Mouse (Mus musculus): ENCODE measurements at regions not wholly inside any gene's neighbourhood (a gene's known extent, or its start where the extent isn't known, plus 50 kb on each side); places are given as distances from the start of the nearest gene placed in this dataset.
"Not testable (repeated sequence)": the region's sequence is repeated elsewhere in the genome, so short reads cannot be mapped to it uniquely, and the experiment has no call there.

DNA sequence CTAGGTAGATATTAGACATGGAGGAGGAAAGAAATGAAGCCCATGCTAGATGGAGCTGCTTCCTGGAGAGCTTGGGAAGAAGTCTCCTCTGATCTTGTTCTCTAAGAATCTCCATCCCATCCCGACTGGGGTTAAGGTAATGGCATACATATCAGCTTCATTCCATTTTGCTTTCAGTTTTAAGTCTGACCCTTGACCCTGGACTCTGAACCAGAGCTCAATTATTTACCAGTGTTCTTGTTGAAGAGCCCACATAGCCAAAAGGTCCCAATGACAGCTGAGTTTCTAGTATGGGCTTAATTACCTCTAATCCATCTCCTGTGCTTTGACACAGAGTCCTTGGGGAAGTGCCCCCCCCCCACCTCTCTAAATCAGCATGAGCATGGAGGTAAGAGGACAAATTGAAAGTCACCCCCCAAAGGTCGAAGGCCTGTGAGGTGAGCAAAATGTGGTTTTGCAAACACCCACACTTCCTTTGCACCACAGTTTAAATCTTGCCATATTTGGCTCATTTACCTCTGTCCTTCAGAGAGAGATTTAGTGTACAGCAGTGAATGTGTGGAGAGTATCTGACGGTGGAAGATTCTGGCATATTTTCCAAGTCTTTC, 371.5 kb downstream of the Ets1 start:
- DNase-seq (ENCODE audit: inconsistent ontology term) = no peak

DNA sequence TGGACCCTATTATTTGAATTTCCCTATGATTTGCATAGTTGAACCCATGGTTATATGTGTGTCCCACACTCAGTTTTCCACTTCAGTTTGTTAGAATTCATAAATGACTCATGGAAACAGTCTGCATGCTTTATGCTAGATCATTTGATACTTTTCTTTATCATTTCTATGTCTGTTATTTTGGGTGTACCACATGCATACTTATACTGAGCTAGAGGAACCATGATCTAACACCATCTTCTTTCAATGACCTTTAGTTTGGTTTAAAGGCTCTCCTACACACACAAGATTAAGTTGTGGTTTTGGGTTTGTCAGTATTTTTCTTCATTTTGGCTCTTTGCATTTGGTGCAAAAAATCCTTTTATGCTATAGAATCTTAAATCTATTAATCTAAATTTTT, 375.2 kb downstream of the Ets1 start:
- DNase-seq (ENCODE audit: inconsistent ontology term) = no peak

DNA sequence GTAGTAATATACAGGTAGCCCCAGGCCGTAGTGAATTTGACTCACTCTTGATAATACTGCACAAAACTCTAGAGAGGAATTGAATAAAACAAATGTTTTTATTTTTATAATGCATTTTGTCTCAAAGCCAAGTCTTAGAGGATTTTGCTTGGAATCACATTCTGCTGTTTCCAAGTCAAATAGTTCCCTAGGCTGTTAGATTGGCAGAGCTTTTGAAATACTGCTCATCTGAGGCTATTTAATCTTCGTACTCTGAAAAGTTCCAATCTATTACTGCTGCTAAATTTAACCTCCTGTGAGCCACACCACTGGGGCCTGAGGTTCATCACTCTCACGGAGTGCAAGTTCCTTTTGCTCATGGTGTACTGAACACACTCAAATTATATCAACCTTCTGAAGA, 399.4 kb downstream of the Ets1 start:
- no peak for DNase-seq (ENCODE audit: inconsistent ontology term)

DNA sequence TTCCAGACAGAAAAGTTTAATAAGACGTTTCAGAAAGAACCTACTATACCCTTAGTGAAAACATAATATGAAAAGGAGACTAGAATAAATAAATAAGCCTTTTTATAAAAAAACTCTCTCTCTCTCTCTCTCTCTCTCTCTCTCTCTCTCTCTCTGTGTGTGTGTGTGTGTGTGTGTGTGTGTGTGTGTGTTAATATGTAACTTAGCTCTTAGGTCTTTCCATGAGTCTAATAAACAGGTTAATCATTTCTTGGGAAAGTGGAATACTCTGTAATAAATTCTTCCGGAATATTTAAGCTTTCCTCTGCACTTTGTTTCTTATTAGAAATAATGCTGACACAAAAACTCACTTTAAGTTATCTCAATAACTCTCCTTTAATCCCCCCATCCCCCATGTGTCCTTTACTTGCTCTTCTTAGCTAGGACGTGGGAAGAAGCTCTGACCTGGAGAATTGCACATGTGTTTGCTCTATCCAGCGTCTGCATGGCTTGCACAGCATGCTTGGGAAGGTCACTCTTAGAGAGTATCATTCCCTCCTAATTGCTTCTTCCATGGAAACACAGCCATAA, 403.3 kb downstream of the Ets1 start:
- no peak for DNase-seq (ENCODE audit: inconsistent ontology term)

DNA sequence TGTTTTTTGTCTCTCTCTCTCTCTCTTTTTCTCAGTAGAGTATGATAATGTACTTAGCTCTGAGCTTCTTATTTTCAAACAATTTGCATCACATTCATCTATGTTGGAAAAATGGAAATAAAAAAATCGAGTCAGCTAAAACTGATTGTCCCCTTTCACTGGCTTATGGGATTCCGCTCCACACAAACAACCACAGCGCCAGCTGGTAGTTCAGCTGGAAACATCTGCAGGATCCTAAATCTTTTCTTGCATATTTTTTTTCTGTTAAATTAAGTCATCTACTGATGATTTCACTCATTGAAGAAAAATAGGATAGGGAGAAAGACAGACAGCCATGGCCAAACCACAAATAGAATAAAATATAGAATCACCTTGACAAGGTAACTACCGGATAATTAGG, 414.8 kb downstream of the Ets1 start:
- no peak for DNase-seq (ENCODE audit: inconsistent ontology term)

DNA sequence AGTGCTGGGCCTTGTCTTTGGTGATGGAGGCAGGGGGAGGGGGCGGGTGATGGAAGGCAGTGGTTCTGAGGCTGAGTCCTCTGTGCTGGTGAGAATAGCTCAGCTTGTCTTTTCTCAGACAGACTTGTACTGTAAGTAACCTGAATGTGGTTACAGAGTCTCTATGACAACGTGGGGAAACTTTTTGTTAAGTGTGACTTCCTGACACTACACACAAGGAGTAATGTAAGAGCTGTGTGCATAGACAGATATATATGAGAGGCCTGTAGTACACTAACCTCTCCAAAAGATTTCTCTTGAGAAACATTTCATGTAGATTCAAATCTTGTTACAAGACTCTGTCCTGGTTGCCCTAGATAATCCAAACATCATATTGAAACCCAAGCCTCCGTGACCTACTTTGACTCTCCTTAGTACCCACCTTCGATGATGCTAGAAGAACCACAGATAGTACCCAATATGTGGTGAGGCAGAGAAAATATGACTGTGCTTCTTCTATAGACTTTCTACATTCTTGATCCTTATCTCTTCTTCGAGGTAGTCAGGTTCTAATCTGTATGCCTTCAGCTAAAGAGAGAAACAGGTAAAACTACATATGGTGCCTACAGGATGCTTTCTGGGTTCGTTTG, 424.7 kb downstream of the Ets1 start:
- no peak for DNase-seq (ENCODE audit: inconsistent ontology term)

DNA sequence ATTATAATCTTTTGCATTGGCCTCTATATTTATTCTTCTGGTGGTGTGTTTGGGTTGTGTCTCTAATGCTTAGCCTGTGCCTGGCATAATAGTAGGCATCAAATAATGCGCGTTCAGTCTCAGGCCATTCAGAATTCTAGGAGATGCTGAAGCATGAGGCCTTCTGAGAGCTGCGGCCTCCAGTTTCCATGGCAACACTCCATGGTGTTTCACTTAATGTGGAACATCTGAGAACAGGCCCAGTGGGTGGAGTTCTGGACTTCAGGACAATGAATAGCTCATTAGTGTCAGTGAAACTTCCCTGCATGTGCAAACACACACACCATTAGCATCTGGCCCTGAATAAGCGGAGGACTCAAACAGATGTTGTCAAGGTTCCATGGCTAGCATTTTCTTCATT, 426.5 kb downstream of the Ets1 start:
- DNase-seq (ENCODE audit: inconsistent ontology term) = no peak

DNA sequence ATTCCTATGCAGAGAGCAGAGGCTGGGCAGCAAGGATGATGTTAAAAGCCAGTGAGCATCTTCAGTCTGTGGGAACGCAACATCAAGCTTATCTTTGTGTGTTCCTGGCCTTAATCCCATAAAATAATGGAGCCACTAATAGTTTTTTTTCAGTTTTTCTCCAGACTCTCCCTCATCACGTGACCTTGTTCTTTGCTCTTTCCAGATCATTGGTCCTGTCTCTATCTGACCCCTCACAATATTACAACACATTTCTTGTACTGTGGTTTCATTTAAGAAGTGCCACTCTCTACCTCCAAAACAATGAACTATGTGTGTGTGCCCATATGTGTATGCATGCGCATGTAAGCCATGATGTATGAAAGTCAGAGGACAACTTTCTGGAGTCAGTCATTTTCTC, 429.3 kb downstream of the Ets1 start:
- no peak for DNase-seq (ENCODE audit: inconsistent ontology term)

DNA sequence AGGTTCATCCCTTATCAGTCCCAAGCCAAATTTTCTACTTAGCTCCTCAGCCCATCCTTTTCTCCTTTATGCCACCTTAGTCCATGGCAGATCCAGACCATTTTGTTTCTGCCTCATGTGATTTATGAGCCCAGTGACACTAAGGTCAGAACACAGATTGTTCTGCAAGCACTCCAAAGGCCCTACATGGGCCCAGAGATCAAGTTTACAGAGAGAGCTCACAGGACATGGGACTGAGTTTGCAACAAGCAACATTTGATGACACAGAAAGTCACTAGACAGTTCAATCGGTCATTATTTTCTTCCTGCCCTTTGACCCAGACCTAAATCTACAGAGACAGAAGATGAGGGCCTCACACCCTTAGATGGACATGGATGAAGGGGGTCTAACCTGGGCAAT, 431.5 kb downstream of the Ets1 start:
- no peak for DNase-seq (ENCODE audit: inconsistent ontology term)

DNA sequence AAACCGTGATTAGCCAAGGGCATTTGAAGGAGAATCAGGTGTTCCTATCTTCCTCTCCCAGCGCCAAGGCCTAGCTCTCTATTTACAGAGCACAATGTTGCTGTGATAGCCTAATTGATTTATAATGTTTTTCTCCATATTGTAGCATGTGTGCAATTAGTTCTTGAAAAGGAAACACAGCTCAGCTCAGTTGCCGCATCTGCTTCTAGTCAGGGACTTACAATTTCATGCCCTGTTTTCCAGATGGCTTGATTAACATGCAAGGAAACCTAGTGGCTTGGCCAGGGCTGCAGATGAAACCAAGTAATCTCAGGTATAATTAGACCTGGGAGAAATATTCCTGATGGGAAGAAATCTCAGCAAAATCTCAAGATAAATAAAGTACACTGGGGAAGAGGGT, 434.1 kb downstream of the Ets1 start:
- DNase-seq (ENCODE audit: inconsistent ontology term) = no peak

DNA sequence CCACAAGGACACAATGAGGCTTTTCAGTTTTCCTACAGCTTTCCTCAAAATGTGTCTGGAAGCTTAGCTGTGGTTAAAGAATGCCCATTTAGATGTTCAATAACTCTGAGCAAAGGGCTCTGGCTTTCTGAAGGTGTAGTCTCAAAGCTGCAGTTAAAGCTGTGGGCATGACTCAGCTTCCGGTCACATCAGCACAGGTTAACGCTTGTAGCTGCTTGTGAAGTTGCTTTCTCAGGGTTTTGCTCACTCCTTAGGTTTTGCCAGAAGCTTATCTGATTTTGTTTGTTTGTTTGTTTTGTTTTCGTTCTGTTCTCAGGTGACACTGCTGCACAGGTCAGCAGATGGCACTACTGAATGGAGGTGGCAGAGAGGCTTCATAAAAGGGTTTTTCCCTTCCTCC, 444.2 kb downstream of the Ets1 start:
- DNase-seq (ENCODE audit: inconsistent ontology term) = no peak

DNA sequence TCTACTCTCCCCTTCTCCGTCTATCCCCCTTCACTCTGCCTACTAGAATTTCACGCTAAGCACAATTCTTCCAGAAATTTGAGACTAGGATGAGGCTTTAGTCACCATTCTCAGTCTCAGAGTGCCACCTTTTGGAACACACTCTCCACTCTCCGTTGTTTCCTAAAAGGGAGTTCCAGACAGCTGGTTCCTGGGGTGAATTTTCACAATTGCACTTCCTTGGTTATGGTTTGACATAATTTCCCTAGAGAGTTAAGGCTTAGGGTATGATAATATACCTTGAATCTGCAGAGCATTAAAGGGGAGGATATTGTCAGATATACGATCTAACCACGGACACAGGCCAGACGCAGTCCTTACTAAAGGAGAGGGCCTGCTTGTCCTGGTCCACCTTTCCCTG, 444.8 kb downstream of the Ets1 start:
- no peak for DNase-seq (ENCODE audit: inconsistent ontology term)

DNA sequence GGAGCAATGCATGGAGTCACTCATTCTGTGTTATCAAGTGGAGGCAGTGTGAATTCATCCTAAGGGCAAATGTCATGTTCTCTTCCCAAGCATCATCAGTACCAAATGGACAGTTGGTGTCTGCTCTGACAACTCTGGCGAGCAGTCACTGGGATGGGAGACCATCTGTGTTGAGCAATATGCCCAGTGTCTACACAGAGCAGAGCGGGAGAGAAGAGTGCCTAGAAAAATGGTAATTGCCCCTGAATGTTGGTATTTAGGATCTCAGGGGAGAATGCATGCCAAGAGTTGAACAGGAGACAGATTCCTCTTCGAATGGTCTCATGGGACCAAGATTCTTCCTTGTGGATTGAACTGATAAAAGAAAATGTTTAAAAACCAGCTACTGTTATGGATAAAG, 454.0 kb downstream of the Ets1 start:
- no peak for DNase-seq (ENCODE audit: inconsistent ontology term)

DNA sequence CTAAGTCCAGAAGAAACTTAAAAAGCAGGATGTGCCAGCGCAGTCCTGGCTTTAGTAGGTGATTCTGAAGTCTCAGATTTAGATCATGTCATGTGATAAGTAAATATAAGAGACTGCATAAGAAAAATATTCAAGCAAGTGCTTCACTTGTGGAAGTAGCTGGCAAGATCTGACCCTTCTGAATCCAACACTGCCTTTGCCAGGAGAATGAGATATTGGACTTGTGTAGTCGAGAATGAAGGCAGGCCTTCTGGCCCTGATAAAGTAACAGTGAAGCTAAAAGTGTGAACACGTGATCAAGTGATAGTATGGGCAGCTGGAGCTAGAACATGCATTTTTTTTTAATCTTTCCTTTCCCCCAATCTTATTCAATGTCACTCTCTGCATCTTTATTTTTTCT, 455.6 kb downstream of the Ets1 start:
- no peak for DNase-seq (ENCODE audit: inconsistent ontology term)

DNA sequence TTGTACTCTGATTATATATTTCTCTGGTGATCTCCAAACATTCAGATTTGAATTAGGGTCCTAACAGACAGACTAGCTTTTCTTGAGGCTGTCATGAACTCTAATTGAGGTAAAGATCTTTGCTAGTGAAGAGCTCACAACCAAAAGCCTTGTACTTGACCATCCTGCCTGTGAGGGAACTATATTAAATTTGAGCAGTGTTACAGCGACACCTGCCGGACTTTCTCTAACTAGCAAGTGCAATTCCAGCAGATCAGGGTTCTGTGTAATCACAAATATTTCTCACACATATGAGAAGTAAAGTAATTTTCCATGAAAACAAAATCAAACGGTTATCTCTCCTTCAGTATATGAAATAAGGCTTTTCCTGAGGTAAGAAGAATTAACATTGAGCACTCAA, 459.6 kb downstream of the Ets1 start:
- peak; percentile 46 for DNase-seq (ENCODE audit: inconsistent ontology term)

DNA sequence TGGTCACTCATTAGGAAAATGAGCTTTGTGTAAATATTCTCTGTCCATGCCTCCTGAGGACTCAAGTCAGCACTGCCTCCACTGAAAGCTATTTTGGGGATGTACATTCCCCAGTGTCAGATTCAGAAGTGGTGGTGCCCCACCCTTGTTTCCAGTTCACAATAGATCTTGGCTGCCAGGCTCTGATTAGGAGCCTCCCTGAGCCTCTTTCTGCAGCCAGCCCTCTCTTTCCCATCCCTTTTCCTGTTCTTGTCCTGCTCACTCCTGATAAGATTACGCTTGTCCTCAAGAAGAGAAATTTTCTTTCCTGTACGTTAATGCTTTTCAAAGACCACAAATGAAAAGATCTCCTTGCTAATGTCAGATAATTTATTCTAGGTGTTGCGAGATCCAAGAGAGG, 465.2 kb downstream of the Ets1 start:
- no peak for DNase-seq (ENCODE audit: inconsistent ontology term)

DNA sequence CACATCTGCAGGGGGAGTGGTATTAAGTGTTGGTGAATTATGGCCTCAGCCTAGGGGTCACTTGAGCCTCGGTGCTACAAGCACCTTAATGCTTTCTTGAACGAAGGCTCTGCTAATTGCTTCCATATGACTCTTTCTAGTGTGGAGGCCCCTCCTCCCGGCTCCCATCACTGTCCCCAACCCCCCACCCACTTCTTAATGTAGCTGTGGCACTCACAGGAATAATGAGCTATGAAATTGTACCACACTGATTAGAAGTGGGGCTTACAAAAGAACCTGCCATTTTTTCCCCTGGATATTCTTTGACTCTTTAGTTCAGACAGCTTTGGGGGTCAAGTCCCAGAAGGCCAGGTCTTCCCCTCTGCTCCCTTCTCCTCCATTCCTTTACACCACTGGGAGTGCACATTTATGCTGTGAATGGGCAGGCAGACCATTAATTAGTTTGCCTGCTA, 468.6 kb downstream of the Ets1 start:
- DNase-seq (ENCODE audit: inconsistent ontology term) = no peak

DNA sequence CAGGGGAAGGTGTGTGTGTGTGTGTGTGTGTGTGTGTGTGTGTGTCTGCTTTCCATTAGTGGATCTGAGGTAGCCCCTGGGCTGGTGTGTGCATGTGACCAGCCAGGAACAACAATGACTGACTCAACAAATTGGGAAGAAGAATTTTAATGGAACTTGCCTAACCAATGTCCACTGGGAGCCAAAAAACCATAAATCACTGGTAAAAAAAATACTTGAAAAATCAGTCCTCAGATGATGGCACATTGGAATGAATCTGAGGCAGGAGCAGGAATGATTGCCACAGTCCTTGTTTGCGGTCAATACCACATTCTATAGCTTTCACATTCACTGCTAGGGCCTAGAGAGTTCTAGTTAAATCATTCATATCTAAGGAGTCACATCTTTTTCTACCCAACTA, 487.8 kb downstream of the Ets1 start:
- no peak for DNase-seq (ENCODE audit: inconsistent ontology term)

DNA sequence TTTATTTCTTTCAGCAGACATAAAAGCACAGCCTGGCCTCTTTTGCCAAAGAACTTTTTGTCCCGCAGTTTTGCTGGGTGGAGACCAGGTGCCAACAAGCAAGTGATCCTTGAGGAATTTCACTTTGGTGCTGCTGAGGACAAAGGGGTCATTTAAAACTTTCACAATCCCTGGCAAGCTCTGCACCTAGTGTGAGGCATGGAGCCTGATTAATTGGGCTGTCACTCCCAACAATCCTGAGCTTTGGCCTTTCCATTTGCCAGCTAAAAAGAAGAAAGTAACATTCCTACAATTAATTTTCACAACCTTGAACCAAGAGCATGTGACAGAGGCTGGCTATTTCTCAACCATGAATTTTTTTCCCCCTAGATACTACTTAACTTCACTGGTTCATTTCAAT, 516.2 kb downstream of the Ets1 start:
- peak; percentile 93 for DNase-seq (ENCODE audit: inconsistent ontology term)

DNA sequence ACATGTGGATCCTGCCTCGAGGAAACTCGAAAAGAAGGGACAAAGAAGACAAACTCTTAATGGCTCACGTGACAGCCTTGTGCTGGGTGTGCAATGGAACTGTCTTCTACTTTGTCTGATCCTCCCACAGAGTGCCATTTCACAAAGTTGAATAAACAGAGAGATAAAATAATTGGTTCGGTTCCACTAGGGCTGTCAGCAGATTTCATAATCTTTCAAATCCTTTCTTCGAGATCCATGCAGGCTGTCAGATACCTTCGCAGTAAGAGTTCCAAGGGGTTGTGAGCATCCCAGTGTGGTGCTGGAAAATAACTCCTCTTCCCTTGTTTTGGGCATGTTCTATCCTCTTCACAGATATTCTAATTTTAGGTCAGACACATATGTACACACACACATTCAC, 532.1 kb downstream of the Ets1 start:
- no peak for DNase-seq (ENCODE audit: inconsistent ontology term)

DNA sequence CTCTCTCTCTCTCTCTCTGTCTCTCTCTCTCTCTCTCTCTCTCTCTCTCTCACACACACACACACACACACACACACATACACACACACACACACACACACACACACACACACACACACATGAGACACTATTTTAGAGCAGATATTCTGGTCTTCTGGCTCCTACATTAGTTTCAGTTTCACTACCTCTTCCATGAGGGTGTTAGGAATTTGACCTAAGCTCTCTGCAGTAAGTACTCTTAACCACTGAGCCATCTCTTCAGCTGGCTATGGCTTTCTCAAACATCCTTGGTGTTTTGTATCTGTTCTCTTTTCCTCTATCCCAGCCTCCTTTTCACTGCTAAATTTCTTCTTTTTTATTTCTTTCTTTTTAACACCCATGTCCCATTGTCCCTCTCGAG, 533.1 kb downstream of the Ets1 start:
- DNase-seq (ENCODE audit: inconsistent ontology term) = not testable (repeated sequence)

DNA sequence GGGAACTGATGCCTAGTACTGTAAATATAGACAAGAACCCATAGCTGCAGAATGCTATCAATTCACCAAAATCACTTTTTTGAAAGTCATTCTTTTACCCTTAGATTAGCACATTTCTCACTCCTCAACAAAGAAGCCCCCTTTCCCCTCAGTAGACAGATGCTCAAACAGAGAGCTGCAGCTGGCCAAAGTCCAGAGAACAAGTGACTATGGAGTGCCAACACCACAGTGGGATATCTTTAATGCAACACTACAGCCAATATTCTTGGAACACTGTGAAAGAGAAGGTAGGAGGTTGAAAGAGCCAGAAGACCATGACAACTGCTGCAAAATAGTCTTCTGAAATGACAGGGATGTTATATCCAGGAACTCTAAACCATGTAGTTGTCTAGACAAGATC, 544.0 kb downstream of the Ets1 start:
- no peak for DNase-seq (ENCODE audit: inconsistent ontology term)

DNA sequence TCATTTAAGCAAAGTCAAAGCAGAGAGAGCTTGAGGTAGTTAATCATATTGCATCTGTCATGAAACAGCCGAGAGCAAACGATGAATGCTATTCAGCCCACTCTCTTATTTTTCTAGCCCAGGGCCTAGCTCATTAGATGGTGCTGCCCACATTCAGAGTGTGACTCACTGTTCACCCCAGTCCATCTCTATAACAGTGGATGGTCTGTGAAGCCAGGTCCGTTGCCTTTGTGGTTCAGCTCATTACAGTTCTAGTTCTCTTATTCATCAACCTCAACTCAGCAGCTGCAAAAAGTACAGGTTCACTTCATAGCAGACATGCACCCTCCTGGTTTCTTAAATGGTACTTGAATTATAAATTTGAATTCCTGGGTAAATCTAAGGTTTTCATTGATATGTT, 551.2 kb downstream of the Ets1 start:
- DNase-seq (ENCODE audit: inconsistent ontology term) = peak; percentile 88

DNA sequence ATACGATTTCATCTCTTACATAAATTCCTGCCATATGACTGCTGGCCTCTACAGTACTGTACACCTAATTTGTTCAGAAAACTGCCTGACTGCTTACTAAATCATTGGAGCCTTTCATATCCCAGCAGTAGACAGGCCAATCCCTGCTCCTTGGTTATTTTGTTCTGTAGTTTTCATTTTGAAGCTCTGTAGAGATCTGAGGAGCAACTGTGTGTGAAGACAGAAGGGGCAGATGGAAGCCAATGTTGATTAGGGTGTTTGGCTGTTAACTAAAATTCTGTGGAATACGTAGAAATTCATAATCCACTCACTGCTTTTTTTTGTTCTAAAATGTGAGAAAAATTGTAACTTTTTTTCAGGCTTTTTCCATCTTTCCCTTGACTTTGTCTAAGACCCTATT, 573.1 kb downstream of the Ets1 start:
- no peak for DNase-seq (ENCODE audit: inconsistent ontology term)
